Mouse (Mus musculus) stomach, embryonic 15.5 days (tissue): ENCODE results near the gene Vmn1r16. TPM values are rescaled to one million over a fixed set of nuclear protein-coding genes. Genes with fewer than 3 reads are reported as not detected.
"Not testable (repeated sequence)": the region's sequence is repeated elsewhere in the genome, so short reads cannot be mapped to it uniquely, and the experiment has no call there.

Experiments
- ATAC-seq: fragments of 200-750 bp; cut with Nextera tagmentation; 2 replicates; pipeline ENCODE4 v1.8.0; 2017; ENCODE audit warnings: low read depth, moderate number of reproducible peaks, moderate TSS enrichment; ENCODE audit not compliant: insufficient read depth, low FRiP score
- H3K27ac ChIP-seq: fragments of 300-500 bp; sonication (generic); 2 replicates; pipeline ENCODE4 v1.5.1; 2015; ENCODE audit warnings: mild to moderate bottlenecking, inconsistent platforms
- H3K27me3 ChIP-seq: fragments of 300-500 bp; sonication (generic); replicated peaks from 2 replicates; pipeline ENCODE4 v1.6.1; 2015; ENCODE audit warnings: inconsistent platforms
- H3K36me3 ChIP-seq: fragments of 300-500 bp; sonication (generic); 2 replicates; pipeline ENCODE4 v1.6.1; 2015; ENCODE audit warnings: inconsistent platforms
- H3K4me1 ChIP-seq: fragments of 300-500 bp; sonication (generic); 2 replicates; pipeline ENCODE4 v1.6.1; 2015; ENCODE audit warnings: inconsistent platforms
- H3K4me2 ChIP-seq: fragments of 300-500 bp; sonication (generic); 2 replicates; pipeline ENCODE4 v1.6.1; 2015; ENCODE audit warnings: mild to moderate bottlenecking, inconsistent platforms
- H3K4me3 ChIP-seq: fragments of 300-500 bp; sonication (generic); replicated peaks from 2 replicates; pipeline ENCODE4 v1.5.1; 2015; ENCODE audit warnings: inconsistent platforms
- H3K9ac ChIP-seq: fragments of 300-500 bp; sonication (generic); 2 replicates; pipeline ENCODE4 v1.6.1; 2015; ENCODE audit warnings: inconsistent platforms
- H3K9me3 ChIP-seq: fragments of 300-500 bp; sonication (generic); 2 replicates; pipeline ENCODE4 v1.6.1; 2016; ENCODE audit warnings: inconsistent platforms
- WGBS: fragments of 180-500 bp; shearing (Covaris S2); methylation state at CpG from one replicate; pipeline ENCODE4 v1.1.7; 2015; 5-methylcytosine and 5-hydroxymethylcytosine counted together
- polyA plus RNA-seq: library from polyadenylated mRNA; unstranded; fragments of >200 nt; fragmentation: Nextera tagmentation; extraction: Ambion mirVana; gene quantifications from 2 replicates; pipeline ENCODE4 v1.2.1, GENCODE M21; 2015

The Vmn1r16 gene
- polyA plus RNA-seq, result not detected in 2 replicates

DNA sequence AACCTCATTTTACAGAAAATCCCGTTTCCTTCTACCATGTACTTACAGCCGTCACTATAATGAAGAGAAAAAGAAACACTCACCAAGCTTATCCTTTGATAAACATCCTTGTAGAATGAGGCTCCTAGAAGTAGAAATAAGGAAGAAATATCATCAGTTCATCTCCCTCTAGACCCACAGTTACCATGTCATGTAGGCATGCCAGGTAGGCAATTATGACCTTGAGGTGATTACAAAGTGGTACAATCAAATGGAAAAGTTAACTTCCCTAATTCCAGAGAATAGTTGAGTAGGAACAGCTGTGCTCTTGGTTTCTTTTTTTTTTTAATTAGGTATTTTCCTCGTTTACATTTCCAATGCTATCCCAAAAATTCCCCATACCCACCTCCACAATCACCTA is at the start of gene Vmn1r16:
TSS of gene Vmn1r16 (minus strand) at position 101 of the 400 bp plus-strand sequence.
- 63% methylated on average over 3 of the region's 3 CpGs for WGBS
- no peaks in the 10 kb centered on the region for H3K36me3 ChIP-seq
- H3K27me3 ChIP-seq, result no peaks in the 10 kb centered on the region
- no peak within 1 kb of the TSS for H3K4me2 ChIP-seq
- no peak within 1 kb of the TSS for H3K4me3 ChIP-seq
- H3K4me1 ChIP-seq, result no peaks in the 10 kb centered on the region
- ATAC-seq, result no peak
- no peak within 1 kb of the TSS for H3K9ac ChIP-seq
- no peaks in the 10 kb centered on the region for H3K9me3 ChIP-seq
- H3K27ac ChIP-seq, result no peak within 1 kb of the TSS

GRCm38 (mm10) chr6:57367496-57367895 is 38.2 kb upstream of the Vmn1r16 start:
- H3K4me1 ChIP-seq, result no peaks in the 10 kb centered on the region
- H3K36me3 ChIP-seq, result no peaks in the 10 kb centered on the region
- no peak for ATAC-seq
- H3K9me3 ChIP-seq, result no peaks in the 10 kb centered on the region
- H3K4me3 ChIP-seq, result no peak overlapping the region
- H3K27me3 ChIP-seq, result no peaks in the 10 kb centered on the region
- no peak overlapping the region for H3K27ac ChIP-seq
- WGBS, result 89% methylated on average over 1 of the region's 1 CpGs
- no peak overlapping the region for H3K4me2 ChIP-seq
- no peak overlapping the region for H3K9ac ChIP-seq

DNA sequence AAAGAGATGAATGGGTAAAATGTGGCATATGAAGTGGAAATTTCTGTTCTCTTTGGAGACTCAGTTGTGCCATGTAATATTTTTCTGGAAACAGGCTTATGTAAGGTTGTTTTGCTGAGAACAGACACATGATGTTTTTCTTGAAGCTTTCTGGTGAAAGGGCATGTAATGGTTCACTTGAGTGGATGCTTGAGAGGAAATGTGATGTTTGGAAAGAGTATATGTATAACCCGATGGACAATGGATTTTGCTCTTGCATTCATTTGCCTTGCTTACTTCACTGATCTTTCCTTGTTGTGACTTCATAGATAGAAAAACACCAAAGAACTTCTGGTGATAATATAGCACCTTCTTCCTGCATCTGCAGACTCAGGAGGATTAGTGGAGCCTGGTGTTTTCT is 36.6 kb upstream of the Vmn1r16 start:
- not testable (repeated sequence) for ATAC-seq, H3K9me3 ChIP-seq, H3K4me3 ChIP-seq, H3K9ac ChIP-seq, H3K4me2 ChIP-seq, H3K27ac ChIP-seq, H3K36me3 ChIP-seq, H3K4me1 ChIP-seq, H3K27me3 ChIP-seq
- WGBS, result 98% methylated on average over 1 of the region's 1 CpGs

GRCm38 (mm10) chr6:57363627-57364026 is 34.3 kb upstream of the Vmn1r16 start, which contains the start of gene Vmn1r17:
TSS of gene Vmn1r17 (minus strand) at chr6:57363727.
- no peak for ATAC-seq
- no peak within 1 kb of the TSS for H3K4me3 ChIP-seq
- H3K4me1 ChIP-seq, result no peaks in the 10 kb centered on the region
- H3K27me3 ChIP-seq, result no peaks in the 10 kb centered on the region
- H3K9ac ChIP-seq, result no peak within 1 kb of the TSS
- H3K4me2 ChIP-seq, result no peak within 1 kb of the TSS
- H3K36me3 ChIP-seq, result no peaks in the 10 kb centered on the region
- H3K9me3 ChIP-seq, result no peaks in the 10 kb centered on the region
- 87% methylated on average over 1 of the region's 1 CpGs for WGBS
- H3K27ac ChIP-seq, result no peak within 1 kb of the TSS

GRCm38 (mm10) chr6:57356864-57357263 is 27.6 kb upstream of the Vmn1r16 start:
- Histone ChIP-seq H3K9ac (no peak overlapping the region), H3K36me3 (no peaks in the 10 kb centered on the region), H3K4me1 (no peaks in the 10 kb centered on the region), H3K4me2 (no peak overlapping the region), H3K4me3 (no peak overlapping the region), H3K9me3 (no peaks in the 10 kb centered on the region), H3K27me3 (no peaks in the 10 kb centered on the region), H3K27ac (no peak overlapping the region)
- 69% methylated on average over 2 of the region's 2 CpGs for WGBS
- no peak for ATAC-seq

DNA sequence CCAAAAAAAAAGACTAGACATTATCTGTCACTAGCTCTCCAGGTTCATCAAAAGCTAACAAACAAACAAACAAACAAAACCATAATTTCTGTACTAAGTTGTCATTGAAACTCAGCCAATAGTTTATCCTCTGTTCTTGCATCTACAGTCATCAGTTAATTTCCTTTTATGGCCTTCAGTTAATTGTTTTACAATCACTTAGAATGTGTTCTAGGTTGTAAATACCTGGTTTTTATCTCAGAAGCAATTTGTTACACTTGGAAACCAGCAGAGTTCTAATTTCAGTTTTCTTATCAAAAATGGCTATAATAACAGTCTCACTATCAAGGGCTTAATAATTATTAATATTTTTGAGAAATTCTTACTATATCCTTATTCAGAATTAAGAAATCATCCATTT is 3.1 kb downstream of the Vmn1r16 start:
- no peaks in the 10 kb centered on the region for H3K36me3 ChIP-seq
- ATAC-seq, result no peak
- H3K4me1 ChIP-seq, result no peaks in the 10 kb centered on the region
- no peak overlapping the region for H3K27ac ChIP-seq
- H3K9me3 ChIP-seq, result no peaks in the 10 kb centered on the region
- H3K27me3 ChIP-seq, result no peaks in the 10 kb centered on the region
- H3K4me3 ChIP-seq, result no peak overlapping the region
- no peak overlapping the region for H3K9ac ChIP-seq
- no peak overlapping the region for H3K4me2 ChIP-seq

DNA sequence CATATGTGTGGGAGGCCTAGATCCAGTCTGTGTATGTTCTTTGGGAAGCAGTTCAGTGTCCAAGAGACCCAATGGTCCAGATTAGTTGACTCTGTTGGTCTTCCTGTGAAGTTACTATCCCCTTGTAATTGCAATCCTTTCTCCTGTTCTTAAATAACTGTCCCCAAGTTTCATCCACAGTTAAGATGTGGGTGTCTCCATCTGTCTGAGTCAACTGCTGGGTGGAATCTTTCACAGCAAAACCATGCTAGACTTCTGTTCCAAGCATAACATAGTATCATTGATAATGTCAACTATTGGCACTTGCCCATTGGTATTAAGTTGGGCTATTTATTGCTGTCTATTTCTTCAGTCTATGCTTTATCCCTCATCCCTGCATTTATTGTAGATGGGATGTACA is 50.3 kb downstream of the Vmn1r16 start:
- H3K36me3 ChIP-seq, result no peaks in the 10 kb centered on the region
- no peak overlapping the region for H3K9ac ChIP-seq
- H3K4me2 ChIP-seq, result no peak overlapping the region
- H3K4me3 ChIP-seq, result no peak overlapping the region
- H3K27me3 ChIP-seq, result no peaks in the 10 kb centered on the region
- no peaks in the 10 kb centered on the region for H3K9me3 ChIP-seq
- H3K27ac ChIP-seq, result no peak overlapping the region
- ATAC-seq, result no peak
- H3K4me1 ChIP-seq, result no peaks in the 10 kb centered on the region

GRCm38 (mm10) chr6:57272517-57272916 is 56.8 kb downstream of the Vmn1r16 start:
- Histone ChIP-seq H3K27ac (no peak overlapping the region), H3K36me3 (no peaks in the 10 kb centered on the region), H3K9me3 (no peaks in the 10 kb centered on the region), H3K4me3 (no peak overlapping the region), H3K4me2 (no peak overlapping the region), H3K27me3 (no peaks in the 10 kb centered on the region), H3K9ac (no peak overlapping the region), H3K4me1 (no peaks in the 10 kb centered on the region)
- ATAC-seq, result no peak

DNA sequence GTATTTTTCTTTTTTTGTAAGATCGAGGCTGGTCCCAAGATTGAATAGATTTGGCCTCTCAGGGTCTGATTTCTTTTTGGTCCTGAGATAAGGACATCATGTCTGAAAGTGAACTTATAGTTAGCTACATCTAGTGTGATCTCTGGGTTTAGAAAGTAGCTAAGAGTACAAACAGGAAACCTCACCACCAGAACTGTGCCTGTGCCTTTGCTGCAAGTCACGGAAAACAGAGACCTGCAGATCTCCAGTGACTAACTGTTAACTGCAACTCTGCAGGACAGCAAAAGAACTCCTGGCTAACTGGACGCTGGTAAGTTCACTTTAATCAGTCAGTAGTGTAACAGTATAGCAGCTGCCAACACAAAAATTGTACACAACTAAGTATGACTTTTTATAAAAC is 57.4 kb downstream of the Vmn1r16 start:
- no peak overlapping the region for H3K9ac ChIP-seq
- no peaks in the 10 kb centered on the region for H3K27me3 ChIP-seq
- H3K9me3 ChIP-seq, result no peaks in the 10 kb centered on the region
- no peaks in the 10 kb centered on the region for H3K36me3 ChIP-seq
- no peak overlapping the region for H3K4me2 ChIP-seq
- H3K4me3 ChIP-seq, result no peak overlapping the region
- no peaks in the 10 kb centered on the region for H3K4me1 ChIP-seq
- no peak overlapping the region for H3K27ac ChIP-seq
- no peak for ATAC-seq
- WGBS, result 65% methylated on average over 3 of the region's 3 CpGs

Other genes starting within 250 kb of the Vmn1r16 start
- not detected in 2 replicates for gene Vmn1r10, start 220.0 kb downstream of the Vmn1r16 start, polyA plus RNA-seq
- not detected in 2 replicates for gene Vmn1r11, start 196.0 kb downstream of the Vmn1r16 start, polyA plus RNA-seq
- gene Vmn1r12, start 172.6 kb downstream of the Vmn1r16 start, polyA plus RNA-seq, result not detected in 2 replicates
- gene Vmn1r13, start 126.2 kb downstream of the Vmn1r16 start, polyA plus RNA-seq, result not detected in 2 replicates
- gene Vmn1r14, start 97.8 kb downstream of the Vmn1r16 start, polyA plus RNA-seq, result not detected in 2 replicates
- not detected in 2 replicates for gene Vmn1r15, start 71.5 kb downstream of the Vmn1r16 start, polyA plus RNA-seq
- gene Vmn1r17, start 34.2 kb upstream of the Vmn1r16 start, polyA plus RNA-seq, result not detected in 2 replicates
- not detected in 2 replicates for gene Vmn1r18, start 66.3 kb upstream of the Vmn1r16 start, polyA plus RNA-seq
- not detected in 2 replicates for gene Vmn1r19, start 74.3 kb upstream of the Vmn1r16 start, polyA plus RNA-seq
- gene Vmn1r20, start 99.4 kb upstream of the Vmn1r16 start, polyA plus RNA-seq, result not detected in 2 replicates
- 4.5 and 4.9 TPM in 2 replicates for gene Ppm1k, start 206.0 kb upstream of the Vmn1r16 start, polyA plus RNA-seq